Comparison of ENCODE assay signal across 24 mouse cellular contexts in genomic region chr9:7967980-7968379, GRCm38 (mm10). TPM values are rescaled to one million over a fixed set of nuclear protein-coding genes. Genes with fewer than 3 reads are reported as not detected.
A peak's percentile ranks its signal among the peaks of the same experiment; 100 is the strongest.
DNase-seq lines count a peak whose midpoint lies in the region; ATAC-seq and TF ChIP-seq lines count a peak whose summit lies in the region.
"Had no signal": no experiment of that assay in that cellular context is flagged by ENCODE, and none has a peak within 500 bp of the region (broad histone marks: within the 10 kb centered on the region; RNA-seq: fewer than 3 reads in every experiment).

No protein-coding gene starts in this region.

- no peak overlapping the region for H3K27ac ChIP-seq in kidney, embryonic 15.5 days
- H3K27ac ChIP-seq in embryonic fibroblast, embryonic 13.5 days (ENCODE audit: insufficient read depth, low read length) = peak overlapping the region; percentile 93
- peak overlapping the region; percentile 62; the same call in 1 of the 2 replicates for H3K27ac ChIP-seq in intestine, embryonic 16.5 days (ENCODE audit: low read length)
- peak overlapping the region; percentile 44; the same call in 1 of the 2 replicates for H3K27ac ChIP-seq in stomach, embryonic 15.5 days
- no peak overlapping the region for H3K27ac ChIP-seq in heart, adult 2 months
- H3K27ac ChIP-seq: embryonic facial prominence, embryonic 10.5 days; forebrain, embryonic 10.5 days; hindbrain, postnatal 0 days; limb, embryonic 15.5 days; macrophage; midbrain, embryonic 12.5 days; neural tube, embryonic 15.5 days had no signal

- no peak for TF ChIP-seq POLR2A in embryonic fibroblast, embryonic 13.5 days (IDR thresholded peaks at IDR 0.05; ENCODE audit: low read depth, low read length)
- no peak for TF ChIP-seq POLR2A in heart, adult 2 months (IDR thresholded peaks at IDR 0.05; ENCODE audit: insufficient read depth, low read depth, low read length)

- peaks cover 3% of the 10 kb centered on the region; the same call in 1 of the 2 replicates for H3K79me2 ChIP-seq in heart, adult 2 months (replicated peaks; ENCODE audit: control insufficient read depth, insufficient read depth, low read length)

- H3K4me3 ChIP-seq in kidney, embryonic 15.5 days (replicated peaks) = no peak overlapping the region
- no peak overlapping the region for H3K4me3 ChIP-seq in embryonic fibroblast, embryonic 13.5 days (ENCODE audit: insufficient read depth, low read length)
- H3K4me3 ChIP-seq in intestine, embryonic 16.5 days (ENCODE audit: low read length) = no peak overlapping the region
- no peak overlapping the region for H3K4me3 ChIP-seq in stomach, embryonic 15.5 days (replicated peaks)
- no peak overlapping the region for H3K4me3 ChIP-seq in heart, adult 2 months
- H3K4me3 ChIP-seq: embryonic facial prominence, embryonic 10.5 days; forebrain, embryonic 10.5 days; heart, embryonic 12.5 days; limb, embryonic 15.5 days; midbrain, embryonic 12.5 days; neural tube, embryonic 15.5 days had no signal

- TF ChIP-seq CTCF in embryonic fibroblast, embryonic 13.5 days (IDR thresholded peaks at IDR 0.05; ENCODE audit: borderline replicate concordance, insufficient read depth, low read length) = no peak
- no peak for TF ChIP-seq CTCF in heart, adult 2 months (IDR thresholded peaks at IDR 0.05)

- no peak overlapping the region for H3K9ac ChIP-seq in kidney, embryonic 15.5 days
- no peak overlapping the region for H3K9ac ChIP-seq in intestine, embryonic 16.5 days (ENCODE audit: low read depth, low read length)
- no peak overlapping the region for H3K9ac ChIP-seq in stomach, embryonic 15.5 days
- no peak overlapping the region for H3K9ac ChIP-seq in heart, adult 2 months (ENCODE audit: low read depth, low read length)
- H3K9ac ChIP-seq: forebrain, postnatal 0 days; heart, embryonic 12.5 days; limb, embryonic 15.5 days; midbrain, embryonic 12.5 days; neural tube, embryonic 15.5 days had no signal

- H3K4me1 ChIP-seq in kidney, embryonic 15.5 days = peaks cover 2% of the 10 kb centered on the region; the same call in 1 of the 2 replicates
- H3K4me1 ChIP-seq in embryonic fibroblast, embryonic 13.5 days (ENCODE audit: control insufficient read depth, insufficient read depth, low read length) = peaks cover 20% of the 10 kb centered on the region
- H3K4me1 ChIP-seq in intestine, embryonic 16.5 days (ENCODE audit: control insufficient read depth, insufficient read depth, low read length) = peaks cover 30% of the 10 kb centered on the region
- H3K4me1 ChIP-seq in stomach, embryonic 15.5 days = peaks cover 4% of the 10 kb centered on the region; the same call in 1 of the 2 replicates
- peaks cover 4% of the 10 kb centered on the region for H3K4me1 ChIP-seq in heart, adult 2 months (ENCODE audit: control insufficient read depth, insufficient read depth, low read length)

- H3K9me3 ChIP-seq in kidney, embryonic 15.5 days (replicated peaks) = no peaks in the 10 kb centered on the region
- no peaks in the 10 kb centered on the region for H3K9me3 ChIP-seq in intestine, embryonic 16.5 days (ENCODE audit: control insufficient read depth, low read length)
- H3K9me3 ChIP-seq in stomach, embryonic 15.5 days = no peaks in the 10 kb centered on the region
- H3K9me3 ChIP-seq: embryonic facial prominence, embryonic 10.5 days; forebrain, embryonic 10.5 days; heart, embryonic 12.5 days; limb, embryonic 15.5 days; midbrain, embryonic 12.5 days; neural tube, embryonic 15.5 days had no signal

- WGBS in kidney, embryonic 15.5 days = 95% methylated on average over 1 of the region's 1 CpGs
- WGBS in intestine, embryonic 16.5 days = 55% methylated on average over 1 of the region's 1 CpGs
- 82% methylated on average over 1 of the region's 1 CpGs for WGBS in stomach, embryonic 15.5 days
- WGBS in heart, adult 2 months = 93% methylated on average over 1 of the region's 1 CpGs

- TF ChIP-seq EP300 in heart, adult 2 months (IDR thresholded peaks at IDR 0.05; ENCODE audit: insufficient read depth, low read depth, low read length) = no peak

- intact Hi-C loops in heart, adult 2 months (cut with DNase I) = no loop called here

- ATAC-seq in kidney, embryonic 15.5 days (replicated peaks; ENCODE audit: low FRiP score) = no peak
- ATAC-seq in intestine, embryonic 16.5 days = peak; percentile 93
- ATAC-seq in stomach, embryonic 15.5 days (ENCODE audit: insufficient read depth, low FRiP score, low read depth) = peak; percentile 54; the same call in 1 of the 2 replicates
- ATAC-seq: forebrain, postnatal 0 days had no signal

- DNase-seq in kidney, adult 8-10 months = peak; percentile 35 to 64
- no peak for DNase-seq in cerebellum, adult 11 months
- no peak for DNase-seq in heart, adult 2 months
- DNase-seq: adrenal gland, postnatal 25 days; cerebellum, adult 9-10 months; forebrain, postnatal 0 days; heart, postnatal 14 days; left cerebral cortex, postnatal 4 days; right cerebral cortex, adult 18-20 months; right cerebral cortex, postnatal 4 days; thymus, postnatal 14 days had no signal

- no peak overlapping the region for H3K4me2 ChIP-seq in kidney, embryonic 15.5 days
- no peak overlapping the region for H3K4me2 ChIP-seq in intestine, embryonic 16.5 days (ENCODE audit: low read depth, low read length)
- H3K4me2 ChIP-seq in stomach, embryonic 15.5 days = no peak overlapping the region
- H3K4me2 ChIP-seq: heart, embryonic 12.5 days; limb, embryonic 15.5 days; midbrain, embryonic 12.5 days; neural tube, embryonic 15.5 days had no signal

- peaks cover 46% of the 10 kb centered on the region for H3K36me3 ChIP-seq in kidney, embryonic 15.5 days
- peaks cover 3% of the 10 kb centered on the region; the same call in 1 of the 2 replicates for H3K36me3 ChIP-seq in intestine, embryonic 16.5 days (ENCODE audit: control insufficient read depth, insufficient read depth, low read length)
- H3K36me3 ChIP-seq in stomach, embryonic 15.5 days = peaks cover 1% of the 10 kb centered on the region; the same call in 1 of the 2 replicates
- H3K36me3 ChIP-seq in heart, adult 2 months (ENCODE audit: control insufficient read depth, insufficient read depth, low read length) = peaks cover 18% of the 10 kb centered on the region
- H3K36me3 ChIP-seq: neural tube, embryonic 15.5 days had no signal

- no peaks in the 10 kb centered on the region for H3K27me3 ChIP-seq in kidney, embryonic 15.5 days
- no peaks in the 10 kb centered on the region for H3K27me3 ChIP-seq in intestine, embryonic 16.5 days (replicated peaks; ENCODE audit: control insufficient read depth, insufficient read depth, low read length)
- H3K27me3 ChIP-seq in stomach, embryonic 15.5 days (replicated peaks) = no peaks in the 10 kb centered on the region
- H3K27me3 ChIP-seq in heart, adult 2 months (ENCODE audit: control insufficient read depth, insufficient read depth, low read length) = no peaks in the 10 kb centered on the region
- H3K27me3 ChIP-seq: heart, embryonic 12.5 days; limb, embryonic 15.5 days; midbrain, embryonic 12.5 days; neural tube, embryonic 15.5 days had no signal

RNA-seq across cellular contexts. Expression of gene Yap1, which starts 36.4 kb away (rescaled TPM):
- 38.0 and 40.0 TPM in 2 replicates for polyA plus RNA-seq in kidney, embryonic 15.5 days (2015; fragmentation: Nextera tagmentation; extraction: Ambion mirVana)
- 128 and 143 TPM in 2 replicates for polyA plus RNA-seq in embryonic fibroblast, embryonic 13.5 days (2011; ENCODE audit: insufficient read length, low read depth, missing spikeins)
- polyA plus RNA-seq in intestine, embryonic 16.5 days (2015; fragmentation: Nextera tagmentation; extraction: Ambion mirVana) = 13.2 and 18.3 TPM in 2 replicates
- polyA plus RNA-seq in stomach, embryonic 15.5 days (2015; fragmentation: Nextera tagmentation; extraction: Ambion mirVana) = 29.4 and 29.7 TPM in 2 replicates
- total RNA-seq in heart, adult 2 months (2021) = 10 to 100 TPM; 70.7 to 71.9 TPM
- 37.9 and 51.1 TPM in 2 replicates for polyA plus RNA-seq in heart, adult 2 months (2012; rRNA removed)
- total RNA-seq: granulocyte monocyte progenitor cell, adult 5-6 weeks had no signal

Comparison
In these comparisons a context has a peak if more than half of its experiments do, and no peak if none do; other contexts are left out.
1. DNase-seq: peak in kidney, adult 8-10 months (2 of 2); none in cerebellum, adult 11 months (single experiment) and heart, adult 2 months (0 of 2).
2. H3K27ac ChIP-seq: peak in embryonic fibroblast, embryonic 13.5 days (single experiment), intestine, embryonic 16.5 days (single experiment) and stomach, embryonic 15.5 days (single experiment); none in kidney, embryonic 15.5 days (single experiment) and heart, adult 2 months (single experiment).